Mouse (Mus musculus): ENCODE results near the gene Bnc2.

Bnc2 gene

GRCm38 (mm10) chr4:84329651-84330050 lies 345.4 kb downstream of the Bnc2 start:
- in situ Hi-C loops (cut with MboI, MseI) = loop anchor here in 1 of 2 experiments (25.0 kb wide), 1 partner anchor 633 kb away; no protein-coding TSS in a partner anchor

GRCm38 (mm10) chr4:84324371-84324770 lies 350.7 kb downstream of the Bnc2 start:
- in situ Hi-C loops (cut with MboI, MseI) = no loop called here

- in situ Hi-C loops (cut with MboI, MseI) = no loop called here
Measured at GRCm38 (mm10) chr4:84321598-84321997, 353.5 kb downstream of the Bnc2 start.

GRCm38 (mm10) chr4:84317421-84317820 lies 357.7 kb downstream of the Bnc2 start:
- in situ Hi-C loops (cut with MboI, MseI) = no loop called here

- in situ Hi-C loops (cut with MboI, MseI) = no loop called here
Measured at GRCm38 (mm10) chr4:84311371-84311770, 363.7 kb downstream of the Bnc2 start.

DNA sequence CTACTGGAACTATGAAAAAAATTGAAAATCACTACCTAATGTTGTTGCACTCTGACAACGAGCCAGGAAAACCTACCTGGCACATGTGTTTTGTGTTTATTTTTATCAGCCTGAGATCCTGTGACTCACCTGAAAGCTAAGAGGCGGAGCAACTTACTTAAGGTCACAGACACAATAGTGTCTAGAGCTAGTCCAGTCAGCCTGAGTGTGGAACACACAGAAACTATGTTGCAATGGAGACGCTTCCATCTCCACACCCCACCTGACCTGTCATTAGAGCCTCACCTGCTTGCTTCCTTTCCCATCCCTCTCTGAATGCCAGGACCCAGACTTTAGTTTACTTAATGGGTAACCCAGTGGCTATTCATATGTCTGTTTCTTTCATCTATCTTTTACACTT lies 364.2 kb downstream of the Bnc2 start:
- in situ Hi-C loops (cut with MboI, MseI) = no loop called here

DNA sequence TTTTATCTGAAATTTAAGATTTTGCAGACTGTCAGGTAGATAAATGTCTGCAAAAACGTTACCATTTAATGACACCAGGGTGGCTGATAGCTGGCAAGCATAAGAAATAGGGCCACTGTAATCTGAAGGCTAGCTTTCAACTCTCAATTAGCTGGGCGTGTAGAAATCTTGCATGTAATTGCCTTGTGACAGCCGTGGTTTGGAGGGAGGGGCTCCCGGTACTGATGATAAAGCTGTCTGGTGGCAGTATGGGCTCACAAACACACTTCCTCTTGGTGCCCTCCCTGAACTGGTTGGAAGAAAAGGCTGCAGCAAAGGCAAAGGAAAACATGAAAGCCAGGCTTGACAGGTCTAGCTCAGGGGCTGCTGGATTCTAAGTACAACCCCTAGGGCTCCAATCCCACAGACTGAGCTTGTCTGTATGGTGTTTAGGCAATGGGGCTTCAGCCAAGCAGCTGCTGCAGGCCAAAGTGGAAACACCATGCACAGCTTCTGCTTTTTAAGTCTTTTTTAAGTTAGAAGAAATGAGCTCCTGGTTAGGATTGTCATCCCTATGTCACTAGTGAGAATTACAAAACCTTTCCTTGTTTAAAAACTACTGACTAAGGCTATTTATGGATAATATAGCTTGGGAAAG lies 366.7 kb downstream of the Bnc2 start:
- in situ Hi-C loops (cut with MboI, MseI) = no loop called here

- in situ Hi-C loops (cut with MboI, MseI) = no loop called here
Measured at GRCm38 (mm10) chr4:84306928-84307606, 368.0 kb downstream of the Bnc2 start.

DNA sequence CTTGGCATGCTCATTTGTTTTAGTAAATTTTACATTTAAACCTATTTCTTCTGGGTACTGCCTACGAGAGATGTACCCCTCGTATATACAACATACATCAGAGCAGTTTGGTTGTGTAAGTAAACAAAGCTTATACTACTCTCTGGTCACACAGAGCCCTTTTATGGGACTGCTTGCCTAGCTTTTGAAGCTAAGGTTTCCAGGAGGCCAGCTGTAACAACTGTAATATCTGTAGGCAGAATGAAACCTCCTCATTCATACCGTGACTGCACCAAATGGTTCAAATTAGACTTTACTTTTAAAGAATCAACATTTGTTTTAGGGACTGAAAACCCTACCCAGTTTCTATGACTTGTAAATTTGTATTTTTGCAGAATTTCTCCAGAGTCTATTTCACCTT lies 372.1 kb downstream of the Bnc2 start:
- in situ Hi-C loops (cut with MboI, MseI) = no loop called here

DNA sequence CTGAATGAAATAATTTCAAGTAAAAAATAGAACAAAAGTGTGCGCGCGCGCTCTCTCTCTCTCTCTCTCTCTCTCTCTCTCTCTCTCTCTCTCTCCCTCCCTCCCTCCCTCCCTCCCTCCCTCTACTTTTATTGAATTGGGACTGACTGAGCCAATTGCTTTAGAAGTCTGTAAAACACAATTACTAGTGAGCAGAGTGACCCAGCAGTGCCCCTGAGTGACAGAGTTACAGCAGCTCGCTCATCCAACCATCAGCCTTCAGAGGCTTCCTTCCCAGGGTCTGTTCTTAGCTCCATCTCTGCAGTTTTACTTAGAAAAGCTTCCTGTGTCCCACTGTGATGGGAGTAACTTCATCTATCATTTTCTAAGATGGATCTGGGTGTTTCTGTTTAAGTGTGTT lies 389.9 kb downstream of the Bnc2 start:
- in situ Hi-C loops (cut with MboI, MseI) = no loop called here

DNA sequence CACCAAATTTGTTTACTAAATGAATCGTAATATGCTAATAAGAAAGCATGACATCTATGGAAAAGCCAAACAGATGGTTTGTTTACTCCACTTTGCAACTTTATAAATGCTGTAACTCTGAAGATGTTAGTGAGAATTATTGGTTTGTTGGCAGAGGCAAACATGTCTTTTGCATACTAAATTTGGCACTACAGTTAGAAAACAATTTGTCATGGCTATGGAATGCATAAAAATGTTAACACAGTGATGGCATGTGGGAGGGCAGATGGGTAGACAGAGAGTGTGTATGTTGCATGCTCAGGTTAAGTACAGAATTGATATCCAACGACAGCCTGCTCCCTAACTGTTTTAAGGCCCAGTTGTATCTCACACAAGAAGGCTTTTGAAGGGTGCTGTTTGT lies 392.4 kb downstream of the Bnc2 start:
- in situ Hi-C loops (cut with MboI, MseI) = no loop called here

- in situ Hi-C loops (cut with MboI, MseI) = loop anchor here in 1 of 2 experiments (10.0 kb wide), 1 partner anchor 297 kb away; no protein-coding TSS in a partner anchor
Measured at GRCm38 (mm10) chr4:84278156-84278555, 396.9 kb downstream of the Bnc2 start.

GRCm38 (mm10) chr4:84276081-84276480 lies 399.0 kb downstream of the Bnc2 start:
- in situ Hi-C loops (cut with MboI, MseI) = loop anchor here in 1 of 2 experiments (10.0 kb wide), 1 partner anchor 299 kb away; no protein-coding TSS in a partner anchor

- in situ Hi-C loops (cut with MboI, MseI) = loop anchor here in 1 of 2 experiments (10.0 kb wide), 1 partner anchor 301 kb away; no protein-coding TSS in a partner anchor
Measured at GRCm38 (mm10) chr4:84274158-84274557, 400.9 kb downstream of the Bnc2 start.

- in situ Hi-C loops (cut with MboI, MseI) = loop anchor here in 1 of 2 experiments (10.0 kb wide), 1 partner anchor 302 kb away; no protein-coding TSS in a partner anchor
Measured at GRCm38 (mm10) chr4:84272867-84273266, 402.2 kb downstream of the Bnc2 start.

GRCm38 (mm10) chr4:84269845-84270244 lies 405.2 kb downstream of the Bnc2 start:
- in situ Hi-C loops (cut with MboI, MseI) = loop anchor here in 1 of 2 experiments (10.0 kb wide), 1 partner anchor 305 kb away; no protein-coding TSS in a partner anchor

GRCm38 (mm10) chr4:84247356-84247755 lies 427.7 kb downstream of the Bnc2 start:
- in situ Hi-C loops (cut with MboI, MseI) = no loop called here

DNA sequence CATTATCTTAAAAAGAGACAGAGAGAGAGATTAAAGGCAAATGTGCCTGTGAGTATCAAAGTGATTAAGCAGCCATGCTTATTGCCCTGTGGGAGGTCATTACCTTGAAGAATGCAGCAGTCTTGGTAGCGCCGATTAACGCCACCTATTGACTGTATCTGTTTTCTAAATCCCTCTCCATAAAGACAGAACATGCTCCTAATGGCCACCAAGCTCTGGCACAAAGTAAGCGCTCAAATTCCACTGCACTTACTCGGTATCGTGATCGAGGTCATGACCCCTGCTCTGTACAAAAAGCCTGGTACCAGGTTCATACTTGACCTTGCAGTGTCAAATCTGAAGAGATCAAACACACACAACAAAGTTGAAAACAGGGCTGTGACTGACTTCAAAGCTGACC lies 442.7 kb downstream of the Bnc2 start:
- in situ Hi-C loops (cut with MboI, MseI) = no loop called here

- in situ Hi-C loops (cut with MboI, MseI) = no loop called here
Measured at GRCm38 (mm10) chr4:84231251-84231650, 443.8 kb downstream of the Bnc2 start.

GRCm38 (mm10) chr4:84229189-84229960 lies 445.7 kb downstream of the Bnc2 start:
- in situ Hi-C loops (cut with MboI, MseI) = no loop called here

DNA sequence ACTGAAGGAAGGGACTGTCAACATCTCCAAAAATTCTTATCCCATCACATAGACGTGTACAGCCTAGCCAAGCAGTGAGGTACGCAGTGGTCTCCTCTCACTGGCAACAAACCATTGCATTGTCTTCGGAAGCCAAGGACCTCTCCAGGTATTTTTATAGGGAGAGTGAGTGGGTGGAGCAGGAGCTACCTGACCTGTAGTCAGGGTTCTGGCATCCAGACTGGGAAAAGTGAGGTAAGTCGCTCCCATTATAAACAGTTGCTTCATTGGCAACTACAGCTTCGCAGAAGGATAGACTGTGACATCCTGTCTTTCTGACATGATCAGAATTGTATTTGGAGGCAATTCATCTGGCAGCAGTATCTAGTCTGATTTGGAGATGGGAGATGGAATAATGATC lies 446.5 kb downstream of the Bnc2 start:
- in situ Hi-C loops (cut with MboI, MseI) = no loop called here

Measured in T-helper 17 cell (primary cell).